Mouse (Mus musculus) hindbrain, embryonic 11.5 days (tissue): ENCODE measurements around the gene Acads. TPM values are rescaled to one million over a fixed set of nuclear protein-coding genes. Genes with fewer than 3 reads are reported as not detected.

Experiments used
- ATAC-seq: fragments of 200-750 bp; cut with Nextera tagmentation; 2 replicates; pipeline ENCODE4 v1.8.0; 2017; ENCODE audit warnings: mild to moderate bottlenecking, moderate TSS enrichment, moderate library complexity; ENCODE audit not compliant: low FRiP score
- DNase-seq: peaks from one replicate; pipeline ENCODE4 v3.0.0-alpha.2; 2015; ENCODE audit warnings: low spot score
- H3K27ac ChIP-seq: fragments of 300-500 bp; sonication (generic); 2 replicates; pipeline ENCODE4 v1.5.1; 2014; ENCODE audit warnings: mild to moderate bottlenecking, low read depth, low read length
- H3K27me3 ChIP-seq: fragments of 300-500 bp; sonication (generic); 2 replicates; pipeline ENCODE4 v1.6.1; 2014; ENCODE audit warnings: mild to moderate bottlenecking, low read length, moderate library complexity, mixed read lengths; ENCODE audit not compliant: control insufficient read depth, insufficient read depth
- H3K36me3 ChIP-seq: fragments of 300-500 bp; sonication (generic); 2 replicates; pipeline ENCODE4 v1.6.1; 2014; ENCODE audit warnings: mild to moderate bottlenecking, low read length, moderate library complexity, mixed read lengths; ENCODE audit not compliant: control insufficient read depth, insufficient read depth
- H3K4me1 ChIP-seq: fragments of 300-500 bp; sonication (generic); replicated peaks from 2 replicates; pipeline ENCODE4 v1.6.1; 2014; ENCODE audit warnings: low read length, mixed read lengths; ENCODE audit not compliant: control insufficient read depth, insufficient read depth
- H3K4me2 ChIP-seq: fragments of 300-500 bp; sonication (generic); replicated peaks from 2 replicates; pipeline ENCODE4 v1.6.1; 2014; ENCODE audit warnings: mild to moderate bottlenecking, low read depth, low read length
- H3K4me3 ChIP-seq: fragments of 300-500 bp; sonication (generic); 2 replicates; pipeline ENCODE4 v1.5.1; 2014; ENCODE audit warnings: low read depth, low read length
- H3K9ac ChIP-seq: fragments of 300-500 bp; sonication (generic); 2 replicates; pipeline ENCODE4 v1.6.1; 2014; ENCODE audit warnings: low read depth, low read length
- H3K9me3 ChIP-seq: fragments of 300-500 bp; sonication (generic); 2 replicates; pipeline ENCODE4 v1.6.1; 2016; ENCODE audit warnings: low read length; ENCODE audit not compliant: control insufficient read depth
- WGBS: fragments of 180-500 bp; shearing (Covaris S2); extraction: QIAGEN DNeasy Blood & Tissue Kit; methylation state at CpG from one replicate; pipeline ENCODE4 v1.1.7; 2014; 5-methylcytosine and 5-hydroxymethylcytosine counted together
- polyA plus RNA-seq: library from polyadenylated mRNA; unstranded; fragments of >200 nt; fragmentation: Nextera tagmentation; extraction: Ambion mirVana; gene quantifications from 2 replicates; pipeline ENCODE4 v1.2.1, GENCODE M21; 2014

Acads gene
- polyA plus RNA-seq, 1 experiment from 2014 or later: 30.8 TPM

DNA sequence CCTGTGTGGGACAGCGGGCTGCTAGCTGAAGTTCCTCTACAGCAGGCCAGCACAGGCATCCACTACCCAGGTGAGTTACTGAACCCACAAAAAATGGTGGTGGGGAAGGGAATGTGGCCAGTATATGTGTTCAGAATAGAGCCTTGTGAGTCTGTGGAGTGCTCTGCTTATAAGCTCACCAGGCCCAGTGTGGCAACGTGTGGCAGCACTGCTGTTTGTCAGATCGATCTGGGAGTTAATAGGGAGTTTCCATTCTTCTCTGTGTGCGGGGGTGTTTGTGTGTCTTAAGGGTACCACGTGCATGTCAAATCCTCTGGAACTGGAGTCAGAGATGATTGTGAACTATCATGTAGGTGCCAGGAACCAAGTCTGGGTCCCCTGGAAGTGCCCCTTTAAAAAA lies 19.6 kb downstream of the Acads start:
- Histone ChIP-seq H3K9ac (no peak overlapping the region), H3K9me3 (no peaks in the 10 kb centered on the region), H3K27ac (no peak overlapping the region), H3K4me3 (no peak overlapping the region), H3K4me1 (no peaks in the 10 kb centered on the region), H3K27me3 (no peaks in the 10 kb centered on the region), H3K4me2 (no peak overlapping the region), H3K36me3 (peaks cover 13% of the 10 kb centered on the region)
- ATAC-seq (no peak), DNase-seq (no peak)
- WGBS: 90% methylated on average over 5 of the region's 5 CpGs

DNA sequence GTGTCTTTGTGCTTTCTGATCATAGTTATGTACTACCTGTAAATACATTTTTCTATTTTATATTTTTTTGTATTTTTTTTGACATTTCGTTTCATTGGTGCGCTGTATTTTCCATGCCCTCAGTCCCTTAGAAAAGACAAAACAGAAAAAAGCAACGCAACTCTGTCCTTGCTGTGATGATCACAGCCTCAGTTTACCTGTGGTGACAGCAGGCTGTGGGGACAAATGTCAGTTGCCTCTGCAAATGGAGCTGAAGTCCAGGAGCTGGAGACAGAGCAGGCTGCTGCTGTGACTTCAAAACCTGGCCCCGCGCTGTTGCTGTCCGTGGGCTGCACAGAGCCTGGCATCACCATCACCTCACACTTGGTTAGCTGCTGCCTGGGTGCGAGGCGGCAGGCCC lies 21.0 kb downstream of the Acads start, which contains the start of gene Gm10401:
Gene Gm10401 (minus strand): TSS at position 101 of the 400 bp plus-strand sequence.
- H3K9ac ChIP-seq: no peak within 1 kb of the TSS
- DNase-seq (no peak), ATAC-seq (no peak)
- peaks cover 13% of the 10 kb centered on the region for H3K36me3 ChIP-seq
- H3K27ac ChIP-seq: no peak within 1 kb of the TSS
- no peaks in the 10 kb centered on the region for H3K4me1 ChIP-seq
- no peaks in the 10 kb centered on the region for H3K27me3 ChIP-seq
- no peaks in the 10 kb centered on the region for H3K9me3 ChIP-seq
- 94% methylated on average over 8 of the region's 8 CpGs for WGBS
- H3K4me2 ChIP-seq: no peak within 1 kb of the TSS
- no peak within 1 kb of the TSS for H3K4me3 ChIP-seq

DNA sequence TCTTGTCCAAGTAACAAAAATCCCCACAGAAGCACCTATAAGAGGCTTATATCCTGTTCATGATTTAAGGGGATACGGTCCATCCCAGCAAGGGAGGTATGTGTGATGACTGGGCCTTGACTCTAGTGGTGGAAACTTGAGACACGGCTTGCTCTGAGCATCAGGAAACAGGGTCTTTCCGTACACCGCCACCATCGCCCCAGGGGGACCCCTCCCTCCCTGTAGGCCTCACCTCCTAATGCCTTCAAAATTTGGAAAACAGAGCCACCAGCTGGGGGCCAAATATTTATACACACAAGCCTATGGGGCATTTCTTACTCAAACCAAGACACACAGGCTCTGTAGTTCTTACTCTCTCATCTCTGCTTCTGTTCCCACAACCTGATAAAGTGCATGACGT lies 27.4 kb downstream of the Acads start:
- 91% methylated on average over 6 of the region's 6 CpGs for WGBS
- no peaks in the 10 kb centered on the region for H3K9me3 ChIP-seq
- H3K27me3 ChIP-seq: no peaks in the 10 kb centered on the region
- no peak overlapping the region for H3K9ac ChIP-seq
- DNase-seq: no peak
- H3K4me1 ChIP-seq: no peaks in the 10 kb centered on the region
- no peak overlapping the region for H3K4me3 ChIP-seq
- no peak overlapping the region for H3K27ac ChIP-seq
- H3K4me2 ChIP-seq: no peak overlapping the region
- no peak for ATAC-seq
- peaks cover 31% of the 10 kb centered on the region for H3K36me3 ChIP-seq

DNA sequence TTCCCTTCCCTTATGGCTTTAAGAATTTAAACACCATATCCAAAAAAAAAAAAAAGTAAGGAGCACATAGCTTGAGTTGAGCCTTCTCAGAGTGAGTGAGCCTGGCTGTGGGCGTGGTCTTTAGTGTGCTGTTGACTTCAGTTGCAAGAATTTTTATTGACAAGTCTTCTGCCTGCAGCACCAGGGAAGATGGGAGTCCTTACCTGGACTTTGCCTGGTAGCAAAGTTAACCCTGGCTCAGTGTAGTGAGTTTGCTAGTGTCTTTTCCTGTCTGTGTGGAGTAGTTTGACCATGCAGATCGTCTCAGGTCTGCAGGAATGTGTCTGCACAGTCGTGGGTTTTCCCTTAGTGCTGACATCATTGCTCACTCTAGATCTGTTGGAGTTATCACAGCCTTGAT lies 28.1 kb downstream of the Acads start:
- no peak overlapping the region for H3K9ac ChIP-seq
- H3K9me3 ChIP-seq: no peaks in the 10 kb centered on the region
- H3K4me2 ChIP-seq: no peak overlapping the region
- no peaks in the 10 kb centered on the region for H3K4me1 ChIP-seq
- WGBS: 87% methylated on average over 3 of the region's 3 CpGs
- H3K27me3 ChIP-seq: no peaks in the 10 kb centered on the region
- no peak overlapping the region for H3K27ac ChIP-seq
- no peak overlapping the region for H3K4me3 ChIP-seq
- peaks cover 31% of the 10 kb centered on the region for H3K36me3 ChIP-seq
- DNase-seq (no peak), ATAC-seq (no peak)

DNA sequence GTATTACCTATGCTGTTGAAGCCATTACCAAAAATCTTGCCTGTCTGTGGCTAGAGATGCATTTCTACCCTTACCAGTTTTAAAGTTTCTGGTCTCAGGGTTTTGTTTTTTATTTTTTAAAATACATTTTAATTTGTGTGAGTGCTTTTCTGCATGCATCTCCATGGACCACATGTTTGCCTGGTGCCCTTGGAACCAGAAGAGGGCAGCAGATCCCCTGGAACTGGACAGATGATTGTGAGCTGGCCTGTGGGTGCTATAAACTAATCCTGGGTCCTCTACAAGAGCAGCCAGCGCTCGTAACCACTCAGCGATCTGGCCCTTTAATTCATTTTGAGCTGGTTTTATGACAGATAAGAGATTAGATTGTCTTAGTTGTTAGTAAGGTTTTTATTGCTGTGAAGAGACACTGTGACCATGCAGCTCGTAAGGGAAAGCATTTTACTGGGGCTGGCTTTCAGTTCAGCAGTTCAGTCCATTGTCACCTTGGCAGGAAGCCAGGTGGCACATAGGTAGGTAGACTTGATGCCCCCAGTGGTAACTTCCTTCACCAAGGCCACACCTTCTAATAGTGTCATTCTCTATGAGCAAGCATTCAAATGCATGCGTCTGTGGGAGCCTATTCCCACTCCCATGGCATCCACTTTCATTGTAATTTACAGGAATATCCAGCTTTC lies 29.4 kb downstream of the Acads start:
- no peaks in the 10 kb centered on the region for H3K4me1 ChIP-seq
- H3K36me3 ChIP-seq: peaks cover 25% of the 10 kb centered on the region
- no peaks in the 10 kb centered on the region for H3K9me3 ChIP-seq
- WGBS: 97% methylated on average over 5 of the region's 5 CpGs
- no peak overlapping the region for H3K4me2 ChIP-seq
- H3K9ac ChIP-seq: no peak overlapping the region
- ATAC-seq (no peak), DNase-seq (no peak)
- H3K27me3 ChIP-seq: no peaks in the 10 kb centered on the region
- H3K27ac ChIP-seq: no peak overlapping the region
- H3K4me3 ChIP-seq: no peak overlapping the region

DNA sequence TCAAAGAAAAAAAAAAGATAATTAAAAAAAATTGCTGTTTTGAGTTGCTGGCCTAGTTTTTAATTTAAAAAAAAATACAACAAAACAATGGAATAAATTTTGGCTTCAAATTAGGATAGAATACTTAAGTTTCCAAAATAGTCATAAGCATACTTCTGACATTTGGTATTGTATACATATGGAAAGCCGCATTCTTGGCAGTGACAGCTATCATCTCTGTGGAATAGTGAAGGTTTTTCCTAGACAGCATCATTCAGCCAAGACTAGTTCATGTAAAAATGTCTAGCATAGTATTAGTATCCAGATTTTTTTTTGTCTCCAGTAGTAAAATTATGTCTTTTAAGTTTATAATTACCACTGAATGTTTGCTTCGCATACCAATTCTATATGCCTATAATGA lies 33.5 kb downstream of the Acads start:
- H3K36me3 ChIP-seq: peaks cover 26% of the 10 kb centered on the region
- 96% methylated on average over 2 of the region's 2 CpGs for WGBS

DNA sequence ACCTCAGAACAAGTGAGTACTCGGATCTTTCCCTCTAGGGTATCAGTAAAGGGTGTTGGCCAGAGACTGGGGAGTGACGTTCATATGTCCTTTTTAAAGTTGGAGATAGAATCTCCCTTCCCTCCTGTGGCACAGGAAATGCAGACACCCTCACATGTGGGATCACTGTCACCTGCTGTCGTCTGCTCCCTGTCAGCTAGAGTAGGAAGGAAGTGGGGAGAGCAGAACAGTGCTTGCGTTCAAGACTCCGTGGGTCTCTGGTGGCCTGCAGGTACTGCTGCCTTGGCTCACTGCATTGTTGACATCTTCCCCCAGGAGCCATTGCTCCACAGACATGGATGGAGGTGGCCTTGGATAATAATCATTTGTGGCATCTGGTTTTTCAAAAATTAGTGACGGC lies 35.7 kb downstream of the Acads start:
- H3K9me3 ChIP-seq: no peaks in the 10 kb centered on the region
- 92% methylated on average over 6 of the region's 6 CpGs for WGBS
- no peak overlapping the region for H3K9ac ChIP-seq
- no peak overlapping the region for H3K4me3 ChIP-seq
- peaks cover 11% of the 10 kb centered on the region for H3K36me3 ChIP-seq
- ATAC-seq (no peak), DNase-seq (no peak)
- H3K27ac ChIP-seq: no peak overlapping the region
- no peak overlapping the region for H3K4me2 ChIP-seq
- H3K4me1 ChIP-seq: no peaks in the 10 kb centered on the region
- no peaks in the 10 kb centered on the region for H3K27me3 ChIP-seq

More for the DNA sequence above, 33.5 kb downstream of the Acads start:
- Histone ChIP-seq H3K9ac (no peak overlapping the region), H3K4me3 (no peak overlapping the region), H3K4me1 (no peaks in the 10 kb centered on the region), H3K27me3 (no peaks in the 10 kb centered on the region), H3K27ac (no peak overlapping the region), H3K9me3 (no peaks in the 10 kb centered on the region), H3K4me2 (no peak overlapping the region)
- no peak for DNase-seq
- ATAC-seq: no peak

DNA sequence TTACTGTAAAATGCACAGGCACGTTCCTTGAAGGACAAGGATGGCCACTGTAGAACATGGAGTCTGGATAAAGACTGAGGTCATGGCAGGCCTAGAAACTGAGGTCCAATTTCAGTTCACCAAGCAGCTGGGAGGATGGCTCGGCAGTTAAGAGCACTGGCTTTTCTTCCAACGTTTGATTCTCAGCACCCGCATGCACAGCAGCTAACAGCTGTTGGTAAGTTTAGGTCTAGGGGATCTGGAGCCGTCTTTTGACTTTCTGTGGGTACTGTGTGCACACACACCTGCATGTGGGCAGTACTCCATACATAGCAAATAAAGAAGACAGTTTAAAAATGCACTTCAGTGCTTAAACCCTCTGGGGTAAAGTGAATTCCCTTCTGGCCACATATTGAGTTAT lies 37.5 kb downstream of the Acads start:
- H3K9ac ChIP-seq: no peak overlapping the region
- no peak overlapping the region for H3K4me3 ChIP-seq
- no peaks in the 10 kb centered on the region for H3K27me3 ChIP-seq
- no peaks in the 10 kb centered on the region for H3K4me1 ChIP-seq
- no peak for DNase-seq
- ATAC-seq: no peak
- WGBS: 89% methylated on average over 5 of the region's 5 CpGs
- no peaks in the 10 kb centered on the region for H3K9me3 ChIP-seq
- H3K27ac ChIP-seq: no peak overlapping the region
- peaks cover 5% of the 10 kb centered on the region; the same call in 1 of the 2 replicates for H3K36me3 ChIP-seq
- H3K4me2 ChIP-seq: no peak overlapping the region

DNA sequence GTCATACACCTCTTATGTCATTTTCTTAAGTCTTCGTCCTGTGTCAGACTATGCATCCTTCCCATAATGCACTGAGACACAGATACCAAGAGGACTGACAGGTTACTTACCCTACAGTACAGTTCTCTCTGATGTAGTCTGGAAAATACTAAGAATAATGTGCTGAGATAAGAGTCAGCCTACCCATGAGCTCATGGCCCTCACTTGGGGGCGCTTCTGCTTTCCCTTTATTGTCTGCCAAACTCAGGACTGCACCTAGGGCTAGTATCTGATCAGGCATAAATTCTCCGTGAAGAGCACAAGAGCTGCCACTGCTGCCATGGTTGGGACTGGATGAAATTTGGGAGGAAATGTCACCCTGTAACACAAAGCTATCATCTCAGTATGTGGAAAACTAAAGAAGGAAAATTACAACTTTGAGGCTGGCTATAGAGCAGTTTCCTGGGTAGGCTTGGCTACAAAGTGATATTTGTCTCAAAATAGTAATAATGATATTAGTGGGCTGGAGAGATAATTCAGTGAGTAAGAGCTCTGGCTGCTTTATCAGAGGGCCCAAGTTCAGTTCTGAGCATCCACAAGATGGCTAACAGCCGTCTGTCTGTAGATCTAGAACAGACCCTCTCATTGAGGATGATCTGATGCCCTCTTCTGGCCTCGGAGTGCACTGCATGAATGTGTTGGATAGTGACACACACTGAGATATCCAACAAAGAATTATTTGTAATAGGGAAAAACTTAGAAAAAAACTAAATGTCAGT lies 42.8 kb downstream of the Acads start:
- Histone ChIP-seq H3K9me3 (no peaks in the 10 kb centered on the region), H3K27ac (no peak overlapping the region), H3K9ac (no peak overlapping the region), H3K36me3 (no peaks in the 10 kb centered on the region), H3K27me3 (no peaks in the 10 kb centered on the region), H3K4me2 (no peak overlapping the region), H3K4me3 (no peak overlapping the region), H3K4me1 (no peaks in the 10 kb centered on the region)
- DNase-seq: peak; percentile 68
- ATAC-seq: no peak
- 59% methylated on average over 5 of the region's 5 CpGs for WGBS
